Mouse (Mus musculus) heart, embryonic 14.5 days (tissue): ENCODE data around the gene Atp9a. TPM values are rescaled to one million over a fixed set of nuclear protein-coding genes. Genes with fewer than 3 reads are reported as not detected.

Source experiments
- ATAC-seq: fragments of 200-750 bp; cut with Nextera tagmentation; 2 replicates; pipeline ENCODE4 v1.8.0; 2017; ENCODE audit warnings: low read depth, moderate TSS enrichment; ENCODE audit not compliant: insufficient number of reproducible peaks, insufficient read depth, low FRiP score
- H3K27ac ChIP-seq, 2 experiments: fragments of 200-500 bp in 1 of 2; fragments of 300-500 bp in 1 of 2; sonication (generic) in 1 of 2; replicated peaks in 1 of 2; 2 replicates each; pipeline ENCODE4 v1.5.1; 2012 to 2014; ENCODE audit warnings: low read depth in 2 of 2, low read length in 2 of 2, control low read depth in 1 of 2, mild to moderate bottlenecking in 1 of 2, mixed read lengths in 1 of 2; ENCODE audit not compliant: control insufficient read depth in 1 of 2, insufficient read depth in 1 of 2
- H3K27me3 ChIP-seq: fragments of 300-500 bp; sonication (generic); 2 replicates; pipeline ENCODE4 v1.6.1; 2014; ENCODE audit warnings: mild to moderate bottlenecking, low read length, control low read depth; ENCODE audit not compliant: control insufficient read depth, insufficient read depth
- H3K36me3 ChIP-seq: fragments of 300-500 bp; sonication (generic); 2 replicates; pipeline ENCODE4 v1.6.1; 2014; ENCODE audit warnings: mild to moderate bottlenecking, control low read depth, low read length, mixed read lengths; ENCODE audit not compliant: control insufficient read depth, insufficient read depth
- H3K4me1 ChIP-seq, 2 experiments: fragments of 200-500 bp in 1 of 2; fragments of 300-500 bp in 1 of 2; sonication (generic) in 1 of 2; 2 replicates each; pipeline ENCODE4 v1.6.1; 2012 to 2014; ENCODE audit warnings: low read length in 2 of 2, control low read depth in 1 of 2, mixed read lengths in 1 of 2; ENCODE audit not compliant: control insufficient read depth in 2 of 2, insufficient read depth in 2 of 2
- H3K4me2 ChIP-seq: fragments of 300-500 bp; sonication (generic); 2 replicates; pipeline ENCODE4 v1.6.1; 2014; ENCODE audit warnings: mild to moderate bottlenecking, low read length
- H3K4me3 ChIP-seq, 2 experiments: fragments of 200-500 bp in 1 of 2; fragments of 300-500 bp in 1 of 2; sonication (generic) in 1 of 2; 2 replicates each; pipeline ENCODE4 v1.5.1; 2012 to 2014; ENCODE audit warnings: low read length in 2 of 2, mild to moderate bottlenecking in 2 of 2, control low read depth in 1 of 2, low read depth in 1 of 2, moderate library complexity in 1 of 2; ENCODE audit not compliant: control insufficient read depth in 1 of 2, insufficient read depth in 1 of 2
- H3K9ac ChIP-seq: fragments of 300-500 bp; sonication (generic); 2 replicates; pipeline ENCODE4 v1.6.1; 2014; ENCODE audit warnings: mild to moderate bottlenecking, low read length
- H3K9me3 ChIP-seq: fragments of 300-500 bp; sonication (generic); 2 replicates; pipeline ENCODE4 v1.6.1; 2016; ENCODE audit warnings: low read length, control low read depth; ENCODE audit not compliant: control insufficient read depth
- WGBS: fragments of 180-500 bp; shearing (Covaris S2); extraction: QIAGEN DNeasy Blood & Tissue Kit; methylation state at CpG from one replicate; pipeline ENCODE4 v1.1.7; 2014; 5-methylcytosine and 5-hydroxymethylcytosine counted together
- polyA plus RNA-seq: library from polyadenylated mRNA; unstranded; fragments of >200 nt; fragmentation: Nextera tagmentation; extraction: Ambion mirVana; gene quantifications from 2 replicates; pipeline ENCODE4 v1.2.1, GENCODE M21; 2014

Atp9a gene
- polyA plus RNA-seq: 12.9 and 14.8 TPM in 2 replicates

- peak within 1 kb of the TSS; percentile 88 for H3K4me2 ChIP-seq
- H3K36me3 ChIP-seq: no peaks in the 10 kb centered on the region
- H3K9me3 ChIP-seq: peaks cover 4% of the 10 kb centered on the region; the same call in 1 of the 2 replicates
- peak; percentile 27; the same call in 1 of the 2 replicates for ATAC-seq
- WGBS: 10% methylated on average over 26 of the region's 33 CpGs
- peak within 1 kb of the TSS; percentile 81 to 86 for H3K4me3 ChIP-seq
- peak within 1 kb of the TSS; percentile 50 to 65; a peak in 3 of 4 replicates for H3K27ac ChIP-seq
- H3K9ac ChIP-seq: peak within 1 kb of the TSS; percentile 84
- no peaks in the 10 kb centered on the region for H3K27me3 ChIP-seq
- H3K4me1 ChIP-seq: peaks cover 3% of the 10 kb centered on the region in 2 experiments; a peak in 1 of 4 replicates
Measured at GRCm38 (mm10) chr2:168742059-168742627, at the start of gene Atp9a. Atp9a (minus strand) TSS chr2:168742409.

- no peak for ATAC-seq
- no peak overlapping the region for H3K4me2 ChIP-seq
- no peak overlapping the region for H3K9ac ChIP-seq
- H3K27ac ChIP-seq: no peak overlapping the region
- no peak overlapping the region for H3K4me3 ChIP-seq
- no peaks in the 10 kb centered on the region for H3K4me1 ChIP-seq
- 54% methylated on average over 4 of the region's 4 CpGs for WGBS
- H3K9me3 ChIP-seq: no peaks in the 10 kb centered on the region
- no peaks in the 10 kb centered on the region for H3K36me3 ChIP-seq
- no peaks in the 10 kb centered on the region for H3K27me3 ChIP-seq
Measured at GRCm38 (mm10) chr2:168791115-168791802, 49.0 kb upstream of the Atp9a start.

- H3K9me3 ChIP-seq: no peaks in the 10 kb centered on the region
- no peak overlapping the region for H3K4me2 ChIP-seq
- H3K4me1 ChIP-seq: no peaks in the 10 kb centered on the region
- H3K36me3 ChIP-seq: no peaks in the 10 kb centered on the region
- no peak overlapping the region for H3K27ac ChIP-seq
- H3K4me3 ChIP-seq: no peak overlapping the region
- H3K9ac ChIP-seq: no peak overlapping the region
- no peaks in the 10 kb centered on the region for H3K27me3 ChIP-seq
- WGBS: 91% methylated on average over 9 of the region's 9 CpGs
- ATAC-seq: no peak
Measured at GRCm38 (mm10) chr2:168786174-168786573, 44.0 kb upstream of the Atp9a start.

- H3K4me1 ChIP-seq: peaks cover 0 to 4% of the 10 kb centered on the region in 2 experiments; a peak in 1 of 4 replicates
- no peak for ATAC-seq
- no peaks in the 10 kb centered on the region for H3K9me3 ChIP-seq
- no peak overlapping the region for H3K4me2 ChIP-seq
- no peak overlapping the region for H3K4me3 ChIP-seq
- 41% methylated on average over 9 of the region's 9 CpGs for whole genome bisulfite sequencing
- H3K27ac ChIP-seq: no peak overlapping the region
- H3K27me3 ChIP-seq: no peaks in the 10 kb centered on the region
- no peaks in the 10 kb centered on the region for H3K36me3 ChIP-seq
- no peak overlapping the region for H3K9ac ChIP-seq
Measured at GRCm38 (mm10) chr2:168780596-168780995, 38.4 kb upstream of the Atp9a start.

GRCm38 (mm10) chr2:168780024-168780423 is 37.8 kb upstream of the Atp9a start:
- H3K27ac ChIP-seq: no peak overlapping the region
- no peak overlapping the region for H3K4me3 ChIP-seq
- 17% methylated on average over 9 of the region's 9 CpGs for WGBS
- no peak for ATAC-seq
- no peak overlapping the region for H3K9ac ChIP-seq
- H3K36me3 ChIP-seq: no peaks in the 10 kb centered on the region
- no peak overlapping the region for H3K4me2 ChIP-seq
- no peaks in the 10 kb centered on the region for H3K27me3 ChIP-seq
- peaks cover 0 to 4% of the 10 kb centered on the region in 2 experiments; a peak in 1 of 4 replicates for H3K4me1 ChIP-seq
- no peaks in the 10 kb centered on the region for H3K9me3 ChIP-seq

GRCm38 (mm10) chr2:168777481-168777880 is 35.3 kb upstream of the Atp9a start:
- ATAC-seq: no peak
- Histone ChIP-seq H3K4me3 (no peak overlapping the region), H3K9me3 (no peaks in the 10 kb centered on the region), H3K4me2 (no peak overlapping the region), H3K27ac (no peak overlapping the region), H3K27me3 (no peaks in the 10 kb centered on the region), H3K9ac (no peak overlapping the region), H3K4me1 (peaks cover 0 to 4% of the 10 kb centered on the region in 2 experiments; a peak in 1 of 4 replicates), H3K36me3 (no peaks in the 10 kb centered on the region)

- Histone ChIP-seq H3K36me3 (no peaks in the 10 kb centered on the region), H3K4me2 (no peak overlapping the region), H3K9ac (no peak overlapping the region), H3K27me3 (no peaks in the 10 kb centered on the region), H3K27ac (no peak overlapping the region), H3K9me3 (no peaks in the 10 kb centered on the region), H3K4me3 (no peak overlapping the region), H3K4me1 (peaks cover 0 to 4% of the 10 kb centered on the region in 2 experiments; a peak in 1 of 4 replicates)
- WGBS: 70% methylated on average over 3 of the region's 3 CpGs
- ATAC-seq: no peak
Measured at GRCm38 (mm10) chr2:168776238-168776637, 34.0 kb upstream of the Atp9a start.
